Mouse (Mus musculus) spleen, adult 18-20 months (tissue): ENCODE measurements around the gene Qk.

Source experiments
- DNase-seq, 2 experiments: peaks; one replicate each; pipeline ENCODE4 v3.0.0; 2022; ENCODE audit warnings: mixed read lengths in 2 of 2

Qk gene

GRCm38 (mm10) chr17:10319685-10320455 is at the start of gene Qk:
Gene Qk (minus strand): TSS chr17:10319854.
- peak; percentile 94 to 95 for DNase-seq

- no peak for DNase-seq
Measured at GRCm38 (mm10) chr17:10367044-10367443, 47.4 kb upstream of the Qk start.

- no peak for DNase-seq
Measured at GRCm38 (mm10) chr17:10366577-10366976, 46.9 kb upstream of the Qk start.

- DNase-seq: no peak
Measured at GRCm38 (mm10) chr17:10365501-10366482, 46.1 kb upstream of the Qk start.

GRCm38 (mm10) chr17:10363151-10363550 is 43.5 kb upstream of the Qk start:
- DNase-seq: no peak

GRCm38 (mm10) chr17:10361882-10362291 is 42.2 kb upstream of the Qk start:
- DNase-seq: no peak

- no peak for DNase-seq
Measured at GRCm38 (mm10) chr17:10360738-10361137, 41.1 kb upstream of the Qk start.

GRCm38 (mm10) chr17:10359466-10359865 is 39.8 kb upstream of the Qk start:
- DNase-seq: no peak

GRCm38 (mm10) chr17:10357348-10357747 is 37.7 kb upstream of the Qk start:
- no peak for DNase-seq

GRCm38 (mm10) chr17:10356294-10356693 is 36.6 kb upstream of the Qk start:
- DNase-seq: no peak

GRCm38 (mm10) chr17:10355746-10356145 is 36.1 kb upstream of the Qk start:
- no peak for DNase-seq

- no peak for DNase-seq
Measured at GRCm38 (mm10) chr17:10338286-10338685, 18.6 kb upstream of the Qk start.

- DNase-seq: no peak
Measured at GRCm38 (mm10) chr17:10336558-10336957, 16.9 kb upstream of the Qk start.

GRCm38 (mm10) chr17:10335809-10336499 is 16.3 kb upstream of the Qk start:
- no peak for DNase-seq

GRCm38 (mm10) chr17:10334957-10335690 is 15.5 kb upstream of the Qk start:
- DNase-seq: no peak

- no peak for DNase-seq
Measured at GRCm38 (mm10) chr17:10334481-10334880, 14.8 kb upstream of the Qk start.

GRCm38 (mm10) chr17:10333321-10333720 is 13.7 kb upstream of the Qk start:
- no peak for DNase-seq

GRCm38 (mm10) chr17:10332127-10332526 is 12.5 kb upstream of the Qk start:
- DNase-seq: no peak

GRCm38 (mm10) chr17:10329461-10329860 is 9.8 kb upstream of the Qk start:
- DNase-seq: no peak

- DNase-seq: no peak
Measured at GRCm38 (mm10) chr17:10328544-10329100, 9.0 kb upstream of the Qk start.

GRCm38 (mm10) chr17:10327584-10328210 is 8.0 kb upstream of the Qk start:
- no peak for DNase-seq
